Mouse (Mus musculus): ENCODE data around the gene Cdc14b. TPM values are rescaled to one million over a fixed set of nuclear protein-coding genes. Genes with fewer than 3 reads are reported as not detected.

Cdc14b gene
- polyA plus RNA-seq, 1 experiment from 2014 or later = 29.5 TPM

Other genes with a start within 250 kb of the Cdc14b start
- gene Hsd17b3, start 186.1 kb downstream of the Cdc14b start, polyA plus RNA-seq (2014; fragmentation: Nextera tagmentation; extraction: Ambion mirVana) = not detected in 2 replicates
- gene Slc35d2, start 145.9 kb downstream of the Cdc14b start, polyA plus RNA-seq (2014; fragmentation: Nextera tagmentation; extraction: Ambion mirVana) = 3.3 and 4.7 TPM in 2 replicates
- 17.9 and 18.7 TPM in 2 replicates for gene Zfp367, start 122.1 kb downstream of the Cdc14b start, polyA plus RNA-seq (2014; fragmentation: Nextera tagmentation; extraction: Ambion mirVana)
- gene Habp4, start 113.5 kb downstream of the Cdc14b start, polyA plus RNA-seq (2014; fragmentation: Nextera tagmentation; extraction: Ambion mirVana) = 26.0 and 26.2 TPM in 2 replicates
- gene Aaed1, start 37.4 kb upstream of the Cdc14b start, polyA plus RNA-seq (2014; fragmentation: Nextera tagmentation; extraction: Ambion mirVana) = 29.3 and 30.9 TPM in 2 replicates
- gene Ctsl, start 95.6 kb upstream of the Cdc14b start, polyA plus RNA-seq (2014; fragmentation: Nextera tagmentation; extraction: Ambion mirVana) = 151 and 163 TPM in 2 replicates
- 6.7 and 9.6 TPM in 2 replicates for gene Cdk20, start 157.0 kb upstream of the Cdc14b start, polyA plus RNA-seq (2014; fragmentation: Nextera tagmentation; extraction: Ambion mirVana)
- gene Fam240b, start 222.5 kb upstream of the Cdc14b start, polyA plus RNA-seq (2014; fragmentation: Nextera tagmentation; extraction: Ambion mirVana) = not detected in 2 replicates